In the genomic region with DNA sequence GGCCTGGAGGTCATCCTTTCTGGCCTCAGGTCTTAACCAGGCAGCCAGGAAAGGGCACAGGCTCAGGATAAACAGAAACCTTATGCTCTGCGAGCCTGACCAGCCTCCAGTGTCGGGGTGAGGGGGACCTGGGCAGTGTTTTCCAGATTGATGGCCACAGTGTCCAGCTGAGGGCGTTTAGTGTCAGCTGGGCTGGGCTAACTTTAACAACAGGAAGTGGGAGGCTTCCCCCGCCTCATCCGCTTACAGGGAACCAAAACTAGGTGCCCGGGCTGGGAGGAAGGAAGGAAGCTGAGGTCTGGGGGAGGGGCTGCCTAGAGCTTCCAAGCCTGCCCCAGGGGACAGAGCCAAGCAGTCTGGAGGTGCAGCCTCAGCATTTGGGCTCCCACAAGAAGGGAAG, we compare ENCODE assay signal across 8 mouse cellular contexts. TPM values are rescaled to one million over a fixed set of nuclear protein-coding genes. Genes with fewer than 3 reads are reported as not detected.
DNase-seq lines count a peak whose midpoint lies in the region; ATAC-seq and TF ChIP-seq lines count a peak whose summit lies in the region.

No protein-coding gene starts in this region.

- H3K4me2 ChIP-seq in hindbrain, embryonic 13.5 days, result peak overlapping the region; percentile 95

- peaks cover 49% of the 10 kb centered on the region for H3K4me1 ChIP-seq in hindbrain, embryonic 13.5 days (replicated peaks)

- no peaks in the 10 kb centered on the region for H3K27me3 ChIP-seq in hindbrain, embryonic 13.5 days

- peak overlapping the region; percentile 96 for H3K9ac ChIP-seq in hindbrain, embryonic 13.5 days

- H3K27ac ChIP-seq in gastrocnemius, adult 2 months, result peak overlapping the region; percentile 98
- no peak overlapping the region for H3K27ac ChIP-seq in hindbrain, embryonic 13.5 days

- intact Hi-C loops in gastrocnemius, adult 2 months (cut with DNase I), result no loop called here

- peak overlapping the region; percentile 96 for H3K4me3 ChIP-seq in gastrocnemius, adult 2 months
- peak overlapping the region; percentile 86; the same call in 1 of the 2 replicates for H3K4me3 ChIP-seq in hindbrain, embryonic 13.5 days

- no peaks in the 10 kb centered on the region for H3K9me3 ChIP-seq in hindbrain, embryonic 13.5 days

- 42% methylated on average over 6 of the region's 6 CpGs for WGBS in hindbrain, embryonic 13.5 days

- TF ChIP-seq CTCF in gastrocnemius, adult 2 months (IDR thresholded peaks at IDR 0.05), result peak; percentile 37

- peak; percentile 20 for ATAC-seq in CD4-positive, CD25-positive, alpha-beta regulatory T cell, adult 4 months
- ATAC-seq in hindbrain, embryonic 13.5 days (ENCODE audit: low FRiP score), result no peak

- DNase-seq in adrenal gland, postnatal 10 days, result peak; percentile 81
- DNase-seq in gastrocnemius, adult 2 months, result peak; percentile 93
- DNase-seq in left cerebral cortex, adult 18-20 months (ENCODE audit: low spot score in 2 of 2), result peak; percentile 66 to 77
- peak; percentile 89 to 92 for DNase-seq in lung, postnatal 4 days
- peak; percentile 51 for DNase-seq in retina, postnatal 1 day
- peak; percentile 65 for DNase-seq in yolk sac, embryonic 10.5 days (ENCODE audit: low spot score)

- H3K36me3 ChIP-seq in hindbrain, embryonic 13.5 days, result peaks cover 44% of the 10 kb centered on the region

RNA-seq across cellular contexts. Expression of a gene that starts 3.3 kb away (rescaled TPM):
- polyA plus RNA-seq in CD4-positive, CD25-positive, alpha-beta regulatory T cell, adult 4 months (2017; shearing (Covaris generic)), result 10 to 100 TPM; 16.2 to 21.1 TPM
- 10 to 100 TPM; 21.0 to 26.1 TPM for total RNA-seq in adrenal gland, postnatal 10 days (2021)
- total RNA-seq in gastrocnemius, adult 2 months (2021), result 10 to 100 TPM; 26.6 to 34.6 TPM
- 9.9 and 10.3 TPM in 2 replicates for polyA plus RNA-seq in hindbrain, embryonic 13.5 days (2015; fragmentation: Nextera tagmentation; extraction: Ambion mirVana)
- total RNA-seq in left cerebral cortex, adult 18-20 months (2021), result 100 to 1,000 TPM; 106 to 111 TPM

RNA-seq across cellular contexts. Expression of a gene that starts 57.5 kb away (rescaled TPM):
- polyA plus RNA-seq in CD4-positive, CD25-positive, alpha-beta regulatory T cell, adult 4 months (2017; shearing (Covaris generic)), result 1,000 to 10,000 TPM; 1,164 to 1,338 TPM
- total RNA-seq in adrenal gland, postnatal 10 days (2021), result 100 to 1,000 TPM; 485 to 490 TPM
- 100 to 1,000 TPM; 253 to 301 TPM for total RNA-seq in gastrocnemius, adult 2 months (2021)
- 704 TPM in 2 replicates for polyA plus RNA-seq in hindbrain, embryonic 13.5 days (2015; fragmentation: Nextera tagmentation; extraction: Ambion mirVana)
- 100 to 1,000 TPM; 275 to 295 TPM for total RNA-seq in left cerebral cortex, adult 18-20 months (2021)
